Mouse (Mus musculus) regulatory T cell (primary cell): Measurements from ENCODE around the gene Fam20c.

ENCODE experiments used
- in situ Hi-C: fragments of 300-600 bp; cut with MboI, MseI; formaldehyde crosslinking; loops from one replicate; pipeline ENCODE4 v1.15.1; 2025; ENCODE audit warnings: high pct_unique_total_duplicates

The Fam20c gene

GRCm38 (mm10) chr5:138754303-138755120, at the start of gene Fam20c:
Fam20c (plus strand) TSS chr5:138754514.
- in situ Hi-C loops: no loop called here

- in situ Hi-C loops: no loop called here
Observed at GRCm38 (mm10) chr5:138707367-138707766, 46.9 kb upstream of the Fam20c start.

- in situ Hi-C loops: no loop called here
Observed at GRCm38 (mm10) chr5:138708591-138708990, 45.7 kb upstream of the Fam20c start.

GRCm38 (mm10) chr5:138715561-138716095, 38.7 kb upstream of the Fam20c start:
- in situ Hi-C loops: loop anchor here (10.0 kb wide), 1 partner anchor 161 kb away; no protein-coding TSS in a partner anchor

- in situ Hi-C loops: no loop called here
Observed at GRCm38 (mm10) chr5:138720329-138721190, 33.8 kb upstream of the Fam20c start.

GRCm38 (mm10) chr5:138724417-138724816, 29.9 kb upstream of the Fam20c start:
- in situ Hi-C loops: no loop called here

- in situ Hi-C loops: no loop called here
Observed at GRCm38 (mm10) chr5:138725151-138725550, 29.2 kb upstream of the Fam20c start.

- in situ Hi-C loops: no loop called here
Observed at GRCm38 (mm10) chr5:138730863-138731262, 23.5 kb upstream of the Fam20c start.

GRCm38 (mm10) chr5:138733317-138733899, 20.9 kb upstream of the Fam20c start:
- in situ Hi-C loops: no loop called here

- in situ Hi-C loops: no loop called here
Observed at GRCm38 (mm10) chr5:138734018-138734417, 20.3 kb upstream of the Fam20c start.

GRCm38 (mm10) chr5:138735201-138735757, 19.0 kb upstream of the Fam20c start:
- in situ Hi-C loops: no loop called here

GRCm38 (mm10) chr5:138740150-138740549, 14.2 kb upstream of the Fam20c start:
- in situ Hi-C loops: no loop called here

GRCm38 (mm10) chr5:138741516-138741915, 12.8 kb upstream of the Fam20c start:
- in situ Hi-C loops: no loop called here

- in situ Hi-C loops: no loop called here
Observed at GRCm38 (mm10) chr5:138742281-138742680, 12.0 kb upstream of the Fam20c start.

GRCm38 (mm10) chr5:138743631-138744030, 10.7 kb upstream of the Fam20c start:
- in situ Hi-C loops: no loop called here

GRCm38 (mm10) chr5:138745378-138746099, 8.8 kb upstream of the Fam20c start:
- in situ Hi-C loops: no loop called here

- in situ Hi-C loops: no loop called here
Observed at GRCm38 (mm10) chr5:138753269-138753668, 1.0 kb upstream of the Fam20c start.

- in situ Hi-C loops: no loop called here
Observed at GRCm38 (mm10) chr5:138753946-138754302, 390 bp upstream of the Fam20c start.

- in situ Hi-C loops: no loop called here
Observed at GRCm38 (mm10) chr5:138755121-138755452, 773 bp downstream of the Fam20c start.

- in situ Hi-C loops: no loop called here
Observed at GRCm38 (mm10) chr5:138755453-138756301, 1.4 kb downstream of the Fam20c start.
